Mouse (Mus musculus): ENCODE measurements around the gene Zfp704. TPM values are rescaled to one million over a fixed set of nuclear protein-coding genes. Genes with fewer than 3 reads are reported as not detected.
A peak's percentile ranks its signal among the peaks of the same experiment; 100 is the strongest.

Zfp704 gene
- polyA plus RNA-seq, 1 experiment = 5.9 TPM

DNA sequence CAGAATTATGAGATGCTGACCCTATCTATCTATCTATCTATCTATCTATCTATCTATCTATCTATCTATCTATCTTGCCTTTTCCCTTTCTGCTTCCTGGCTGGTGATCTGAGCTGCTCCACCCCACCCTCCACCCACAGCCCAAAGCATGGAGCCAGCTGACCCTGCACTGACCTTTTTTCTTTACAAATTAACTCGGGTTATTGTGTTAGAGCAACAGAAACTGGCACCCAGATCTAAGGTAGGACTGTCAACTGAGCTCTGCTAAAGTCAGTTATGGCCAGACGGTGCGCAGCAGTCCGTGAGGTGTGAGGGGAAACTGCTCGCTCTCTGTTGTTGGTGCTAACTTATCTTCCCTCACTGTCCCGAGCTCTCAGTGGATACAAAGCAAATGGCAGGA, 87.9 kb downstream of the Zfp704 start:
- no peaks in the 10 kb centered on the region for H3K9me3 ChIP-seq
- H3K36me3 ChIP-seq (replicated peaks; ENCODE audit: low read length) = no peaks in the 10 kb centered on the region
- no peaks in the 10 kb centered on the region for H3K27me3 ChIP-seq (replicated peaks)
- TF ChIP-seq FLI1 (IDR thresholded peaks at IDR 0.05; ENCODE audit: low read length) = no peak
- no peak for TF ChIP-seq GATA1 (IDR thresholded peaks at IDR 0.05; ENCODE audit: borderline replicate concordance, low read length)
- peaks cover 47% of the 10 kb centered on the region for H3K4me1 ChIP-seq
- H3K4me3 ChIP-seq (replicated peaks) = no peak overlapping the region

- no peak for TF ChIP-seq GATA1 (IDR thresholded peaks at IDR 0.05; ENCODE audit: borderline replicate concordance, low read length)
- no peaks in the 10 kb centered on the region for H3K27me3 ChIP-seq (replicated peaks)
- H3K4me1 ChIP-seq = peaks cover 55% of the 10 kb centered on the region
- no peaks in the 10 kb centered on the region for H3K36me3 ChIP-seq (replicated peaks; ENCODE audit: low read length)
- no peak overlapping the region for H3K4me3 ChIP-seq (replicated peaks)
- H3K9me3 ChIP-seq = no peaks in the 10 kb centered on the region
Observed at GRCm38 (mm10) chr3:9520728-9521054, 89.2 kb downstream of the Zfp704 start.

DNA sequence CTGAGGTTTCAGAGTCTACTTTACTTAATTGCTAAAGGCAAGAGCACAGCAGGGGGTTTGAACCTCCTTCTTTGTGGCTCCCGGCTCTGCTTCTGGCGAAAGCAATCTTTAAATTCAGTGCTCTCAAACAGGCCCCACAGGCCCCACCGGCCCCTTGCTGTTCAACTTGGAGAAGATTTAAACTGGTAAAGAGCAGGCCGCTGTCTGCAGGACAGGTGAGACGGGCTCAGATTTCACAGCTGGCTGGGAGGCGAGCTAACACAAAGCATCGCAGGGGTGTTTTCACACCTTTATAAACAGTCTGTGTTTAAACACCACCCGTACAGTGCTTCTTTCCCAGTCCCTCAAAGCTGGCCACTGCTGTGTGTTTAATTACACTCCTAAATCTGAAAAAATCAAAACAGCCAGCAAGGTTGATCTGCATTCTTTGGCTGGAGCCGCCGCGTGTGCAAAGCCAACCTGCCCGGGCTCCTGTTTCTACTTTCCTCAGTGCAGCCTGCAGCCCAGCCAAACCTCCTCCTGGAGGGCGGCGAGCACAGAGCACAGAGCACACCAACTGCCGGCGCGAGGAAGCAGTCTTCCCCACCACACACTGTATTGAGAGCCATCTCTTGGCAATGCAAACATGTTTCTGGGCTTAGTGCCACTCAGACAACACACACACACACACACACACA, 89.7 kb downstream of the Zfp704 start:
- peaks cover 60% of the 10 kb centered on the region for H3K4me1 ChIP-seq
- no peaks in the 10 kb centered on the region for H3K36me3 ChIP-seq (replicated peaks; ENCODE audit: low read length)
- no peak for TF ChIP-seq FLI1 (IDR thresholded peaks at IDR 0.05; ENCODE audit: low read length)
- no peak for TF ChIP-seq GATA1 (IDR thresholded peaks at IDR 0.05; ENCODE audit: borderline replicate concordance, low read length)
- H3K4me3 ChIP-seq (replicated peaks) = no peak overlapping the region
- no peaks in the 10 kb centered on the region for H3K9me3 ChIP-seq
- H3K27me3 ChIP-seq (replicated peaks) = no peaks in the 10 kb centered on the region

DNA sequence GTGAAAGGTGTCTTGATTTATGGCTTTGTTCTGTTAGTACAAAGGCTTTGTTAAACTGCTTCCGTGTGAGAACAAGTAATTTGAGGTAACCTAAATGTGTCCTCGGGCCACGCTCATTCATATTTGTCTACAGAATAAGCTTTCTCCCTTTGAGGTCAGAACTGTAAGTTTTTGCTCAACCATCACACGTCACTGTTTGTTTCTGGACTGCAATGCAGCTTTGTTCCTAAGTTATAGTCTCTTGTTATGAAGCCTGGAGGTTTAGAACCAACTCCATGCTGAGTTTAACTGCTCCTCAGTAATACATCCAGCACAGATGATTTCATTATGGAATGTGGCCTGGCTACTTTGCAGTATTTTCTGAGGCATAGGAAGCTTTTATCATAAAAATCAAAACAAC, 90.4 kb downstream of the Zfp704 start:
- H3K36me3 ChIP-seq (replicated peaks; ENCODE audit: low read length) = no peaks in the 10 kb centered on the region
- no peak for TF ChIP-seq GATA1 (IDR thresholded peaks at IDR 0.05; ENCODE audit: borderline replicate concordance, low read length)
- no peak for TF ChIP-seq FLI1 (IDR thresholded peaks at IDR 0.05; ENCODE audit: low read length)
- H3K4me3 ChIP-seq (replicated peaks) = no peak overlapping the region
- H3K27me3 ChIP-seq (replicated peaks) = no peaks in the 10 kb centered on the region
- no peaks in the 10 kb centered on the region for H3K9me3 ChIP-seq
- H3K4me1 ChIP-seq = peaks cover 59% of the 10 kb centered on the region

DNA sequence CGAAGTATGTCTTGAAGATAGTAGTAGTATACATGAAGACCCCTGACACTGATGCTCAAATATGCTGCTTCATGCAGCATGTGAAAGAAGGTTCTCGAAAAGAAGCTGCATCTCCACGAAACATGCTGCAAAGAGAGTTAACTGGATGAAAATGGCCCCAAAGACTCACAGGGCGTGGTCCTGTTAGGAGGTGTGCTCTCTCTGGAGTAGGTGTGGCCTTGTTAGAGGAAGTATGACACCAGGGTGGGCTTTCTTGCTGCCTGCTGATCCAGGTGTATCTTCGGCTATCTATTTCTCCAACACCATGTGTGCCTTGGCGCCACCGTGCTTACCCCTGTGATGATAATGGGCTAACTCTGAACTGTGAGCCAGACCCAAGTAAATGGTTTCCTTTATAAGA, 90.9 kb downstream of the Zfp704 start:
- Histone ChIP-seq H3K4me1 (peaks cover 54% of the 10 kb centered on the region), H3K4me3 (replicated peaks) (no peak overlapping the region), H3K9me3 (no peaks in the 10 kb centered on the region), H3K36me3 (replicated peaks; ENCODE audit: low read length) (no peaks in the 10 kb centered on the region), H3K27me3 (replicated peaks) (no peaks in the 10 kb centered on the region)
- no peak for TF ChIP-seq GATA1 (IDR thresholded peaks at IDR 0.05; ENCODE audit: borderline replicate concordance, low read length)
- TF ChIP-seq FLI1 (IDR thresholded peaks at IDR 0.05; ENCODE audit: low read length) = no peak

DNA sequence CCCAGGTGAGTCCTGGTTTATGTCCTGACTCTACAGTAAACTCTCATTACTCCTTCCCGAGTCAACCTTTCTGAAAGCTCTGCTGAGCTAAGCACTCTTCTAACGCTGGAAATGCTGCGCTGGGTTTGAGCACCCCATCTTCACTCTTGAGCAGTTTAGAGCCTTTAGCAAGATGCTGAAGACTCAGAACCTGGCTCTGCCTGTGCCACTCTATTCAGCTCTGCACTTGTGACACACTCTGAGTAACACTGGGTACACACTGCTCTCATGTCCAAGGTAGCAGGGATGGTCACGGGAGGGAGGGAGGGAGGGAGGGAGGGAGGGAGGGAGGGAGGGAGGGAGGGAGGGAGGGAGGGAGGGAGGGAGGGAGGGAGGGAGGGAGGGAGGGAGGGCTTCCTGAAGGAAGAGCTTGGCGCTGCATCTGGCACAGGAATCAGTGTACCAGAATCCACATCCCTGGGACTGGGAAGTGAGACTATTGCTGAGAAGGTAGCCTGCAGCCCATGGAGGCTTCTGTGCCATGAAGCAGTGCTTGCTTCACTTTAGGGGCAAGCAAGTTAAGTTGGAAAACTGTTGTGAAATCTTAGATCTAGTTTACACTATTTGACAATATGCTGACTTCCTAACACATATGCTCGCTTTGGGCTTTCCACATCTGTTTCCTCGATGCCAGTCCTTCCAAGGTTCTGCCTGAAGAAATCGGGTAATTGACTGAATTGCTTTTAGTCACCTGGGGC, 93.6 kb downstream of the Zfp704 start:
- TF ChIP-seq GATA1 (IDR thresholded peaks at IDR 0.05; ENCODE audit: borderline replicate concordance, low read length) (no peak), FLI1 (IDR thresholded peaks at IDR 0.05; ENCODE audit: low read length) (no peak)
- Histone ChIP-seq H3K27me3 (replicated peaks) (no peaks in the 10 kb centered on the region), H3K4me1 (peaks cover 44% of the 10 kb centered on the region), H3K9me3 (no peaks in the 10 kb centered on the region), H3K4me3 (replicated peaks) (no peak overlapping the region), H3K36me3 (replicated peaks; ENCODE audit: low read length) (no peaks in the 10 kb centered on the region)

GRCm38 (mm10) chr3:9515527-9515926, 94.4 kb downstream of the Zfp704 start:
- Histone ChIP-seq H3K36me3 (replicated peaks; ENCODE audit: low read length) (no peaks in the 10 kb centered on the region), H3K9me3 (no peaks in the 10 kb centered on the region), H3K4me3 (replicated peaks) (peak overlapping the region; percentile 38), H3K4me1 (peaks cover 38% of the 10 kb centered on the region), H3K27me3 (replicated peaks) (no peaks in the 10 kb centered on the region)
- no peak for TF ChIP-seq GATA1 (IDR thresholded peaks at IDR 0.05; ENCODE audit: borderline replicate concordance, low read length)
- no peak for TF ChIP-seq FLI1 (IDR thresholded peaks at IDR 0.05; ENCODE audit: low read length)

DNA sequence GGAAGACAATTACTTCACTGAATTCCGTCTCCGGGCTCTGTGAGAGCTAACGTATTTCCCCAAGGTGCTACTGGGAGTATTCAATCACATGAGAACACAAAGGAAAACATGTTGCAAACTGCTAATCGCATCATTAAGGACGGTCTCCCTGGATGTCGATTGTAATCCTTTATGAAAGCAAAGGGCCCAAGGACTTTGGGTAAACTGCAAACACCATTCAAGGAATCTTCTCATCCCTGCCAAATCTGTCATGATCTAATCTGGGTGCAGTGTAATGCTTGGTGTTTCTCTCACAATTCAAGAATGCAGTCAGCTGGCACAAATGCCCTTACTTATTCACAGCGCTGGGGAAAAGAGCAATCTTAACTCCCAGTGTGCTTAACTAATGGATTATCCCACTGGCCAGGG, 96.2 kb downstream of the Zfp704 start:
- Histone ChIP-seq H3K4me3 (replicated peaks) (no peak overlapping the region), H3K4me1 (peaks cover 33% of the 10 kb centered on the region), H3K27me3 (replicated peaks) (no peaks in the 10 kb centered on the region), H3K36me3 (replicated peaks; ENCODE audit: low read length) (no peaks in the 10 kb centered on the region), H3K9me3 (no peaks in the 10 kb centered on the region)
- no peak for TF ChIP-seq GATA1 (IDR thresholded peaks at IDR 0.05; ENCODE audit: borderline replicate concordance, low read length)
- no peak for TF ChIP-seq FLI1 (IDR thresholded peaks at IDR 0.05; ENCODE audit: low read length)

DNA sequence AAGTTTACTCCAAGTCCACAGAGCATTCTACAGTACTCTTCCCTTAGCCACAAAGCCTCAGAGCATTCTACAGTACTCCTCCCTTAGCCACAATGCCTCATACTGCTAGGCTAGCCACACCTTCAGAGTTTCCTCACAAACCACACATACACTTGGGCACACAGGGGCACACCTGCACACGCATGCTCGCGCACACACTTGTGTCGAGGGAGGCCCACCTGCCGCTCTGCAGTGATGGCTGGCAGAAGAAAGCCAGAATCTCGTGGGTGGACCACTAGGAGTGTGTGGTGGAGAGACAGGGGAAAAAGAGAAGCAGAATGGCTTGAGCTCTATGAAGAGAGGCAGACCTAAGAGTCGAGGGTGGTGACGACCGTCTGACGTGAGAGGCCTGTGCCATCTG, 97.7 kb downstream of the Zfp704 start:
- Histone ChIP-seq H3K36me3 (replicated peaks; ENCODE audit: low read length) (no peaks in the 10 kb centered on the region), H3K27me3 (replicated peaks) (no peaks in the 10 kb centered on the region), H3K4me3 (replicated peaks) (no peak overlapping the region), H3K9me3 (no peaks in the 10 kb centered on the region), H3K4me1 (peaks cover 28% of the 10 kb centered on the region)
- TF ChIP-seq GATA1 (IDR thresholded peaks at IDR 0.05; ENCODE audit: borderline replicate concordance, low read length) = no peak
- TF ChIP-seq FLI1 (IDR thresholded peaks at IDR 0.05; ENCODE audit: low read length) = no peak

- no peaks in the 10 kb centered on the region for H3K9me3 ChIP-seq
- peaks cover 47% of the 10 kb centered on the region for H3K4me1 ChIP-seq
- TF ChIP-seq FLI1 (IDR thresholded peaks at IDR 0.05; ENCODE audit: low read length) = no peak
- no peak for TF ChIP-seq GATA1 (IDR thresholded peaks at IDR 0.05; ENCODE audit: borderline replicate concordance, low read length)
- no peaks in the 10 kb centered on the region for H3K36me3 ChIP-seq (replicated peaks; ENCODE audit: low read length)
- H3K4me3 ChIP-seq (replicated peaks) = peak overlapping the region; percentile 74
- H3K27me3 ChIP-seq (replicated peaks) = peaks cover 3% of the 10 kb centered on the region
Observed at GRCm38 (mm10) chr3:9505692-9506211, 104.1 kb downstream of the Zfp704 start.

All from megakaryocyte, embryonic 14.5 days (primary cell).